Mouse (Mus musculus) heart, adult 2 months (tissue): Measurements from ENCODE around the gene Mark1. TPM values are rescaled to one million over a fixed set of nuclear protein-coding genes. Genes with fewer than 3 reads are reported as not detected.

Experiments
- DNase-seq, 2 experiments: peaks; one replicate each; pipeline ENCODE4 v3.0.0; 2021
- H3K27ac ChIP-seq: fragments of 200-600 bp; 2 replicates; pipeline ENCODE4 v1.8.1; 2022
- H3K27me3 ChIP-seq: fragments of 200-500 bp; 2 replicates; pipeline ENCODE4 v1.6.1; 2012; ENCODE audit warnings: mild to moderate bottlenecking, low read length, inconsistent platforms, mixed read lengths; ENCODE audit not compliant: control insufficient read depth, insufficient read depth
- H3K36me3 ChIP-seq: fragments of 200-500 bp; 2 replicates; pipeline ENCODE4 v1.6.1; 2012; ENCODE audit warnings: low read length, inconsistent platforms; ENCODE audit not compliant: control insufficient read depth, insufficient read depth
- H3K4me1 ChIP-seq: fragments of 200-500 bp; 2 replicates; pipeline ENCODE4 v1.6.1; 2011; ENCODE audit warnings: low read length; ENCODE audit not compliant: control insufficient read depth, insufficient read depth
- H3K4me3 ChIP-seq: fragments of 200-600 bp; 2 replicates; pipeline ENCODE4 v1.8.1; 2022
- H3K79me2 ChIP-seq: fragments of 200-500 bp; replicated peaks from 2 replicates; pipeline ENCODE4 v1.6.1; 2012; ENCODE audit warnings: mild to moderate bottlenecking, inconsistent platforms, low read length, moderate library complexity, mixed read lengths; ENCODE audit not compliant: control insufficient read depth, insufficient read depth
- H3K9ac ChIP-seq: fragments of 200-500 bp; 2 replicates; pipeline ENCODE4 v1.6.1; 2012; ENCODE audit warnings: low read depth, mild to moderate bottlenecking, control low read depth, inconsistent platforms, low read length, mixed read lengths
- CTCF ChIP-seq: fragments of 200-600 bp; IDR thresholded peaks from 2 replicates; pipeline ENCODE4 v1.8.1; 2022; ENCODE audit warnings: antibody characterized with exemption, mild to moderate bottlenecking, moderate library complexity
- EP300 ChIP-seq: fragments of 200-500 bp; IDR thresholded peaks from 2 replicates; pipeline ENCODE4 v1.6.1; 2011; ENCODE audit warnings: low read depth, low read length, control low read depth; ENCODE audit not compliant: insufficient read depth
- POLR2A ChIP-seq: fragments of 200-500 bp; IDR thresholded peaks from 2 replicates; pipeline ENCODE4 v1.6.1; 2011; ENCODE audit warnings: mild to moderate bottlenecking, low read depth, low read length, control low read depth; ENCODE audit not compliant: insufficient read depth
- WGBS: fragments of 180-500 bp; shearing (Covaris S2); methylation state at CpG from one replicate; pipeline ENCODE4 v1.1.7; 2018; 5-methylcytosine and 5-hydroxymethylcytosine counted together
- intact Hi-C: fragments of 180-260 bp; cut with DNase I; formaldehyde crosslinking; loops from one replicate; pipeline ENCODE4 v1.15.1; 2025
- polyA plus RNA-seq: library from polyadenylated mRNA; depleted of rRNA; stranded (reverse); fragments of >200 nt; gene quantifications from 2 replicates; pipeline ENCODE4 v1.2.3, GENCODE M21; 2012
- total RNA-seq, 2 experiments: library from RNA; stranded (reverse); gene quantifications; 2 replicates each; pipeline ENCODE4 v1.2.3; 2021

The Mark1 gene
- total and polyA plus RNA-seq, 3 experiments, result 3.3 to 7.8 (median 6.7) TPM

GRCm38 (mm10) chr1:184860276-184860675, 139.1 kb downstream of the Mark1 start:
- Histone ChIP-seq H3K4me1 (peaks cover 18% of the 10 kb centered on the region), H3K27ac (peak overlapping the region; percentile 49), H3K36me3 (no peaks in the 10 kb centered on the region), H3K4me3 (no peak overlapping the region), H3K27me3 (no peaks in the 10 kb centered on the region), H3K9ac (no peak overlapping the region), H3K79me2 (no peaks in the 10 kb centered on the region)
- intact Hi-C loops, result loop anchor here (10.0 kb wide), 1 partner anchor 575 kb away; no protein-coding TSS in a partner anchor
- 51% methylated on average over 3 of the region's 3 CpGs for WGBS
- DNase-seq, result peak in 1 of 2 experiments; percentile 47
- no peak for TF ChIP-seq EP300

DNA sequence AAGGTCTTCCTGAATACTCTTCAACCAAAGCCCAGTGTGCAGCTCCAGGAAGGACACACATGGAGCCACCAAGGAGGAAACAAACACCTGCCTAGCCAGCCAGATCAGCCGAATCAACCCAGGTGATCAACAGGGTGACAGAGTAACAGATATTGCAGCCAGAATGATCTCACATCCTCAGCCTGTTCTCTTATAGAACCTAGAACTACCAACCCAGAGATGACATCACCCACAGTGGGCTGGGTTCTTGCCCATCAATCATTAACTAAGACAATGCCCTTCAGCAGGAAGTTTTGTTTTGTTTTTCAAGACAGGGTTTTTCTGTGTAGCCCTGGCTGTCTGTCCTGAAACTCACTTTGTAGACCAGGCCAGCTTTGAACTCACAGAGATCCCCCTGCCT, 141.1 kb downstream of the Mark1 start:
- Histone ChIP-seq H3K4me1 (peaks cover 13% of the 10 kb centered on the region), H3K79me2 (no peaks in the 10 kb centered on the region), H3K36me3 (no peaks in the 10 kb centered on the region), H3K27ac (no peak overlapping the region), H3K4me3 (no peak overlapping the region), H3K9ac (no peak overlapping the region), H3K27me3 (no peaks in the 10 kb centered on the region)
- intact Hi-C loops, result no loop called here
- TF ChIP-seq EP300, result no peak
- TF ChIP-seq POLR2A, result no peak
- TF ChIP-seq CTCF, result no peak
- 58% methylated on average over 1 of the region's 1 CpGs for WGBS
- DNase-seq, result no peak

GRCm38 (mm10) chr1:184857216-184857615, 142.2 kb downstream of the Mark1 start:
- no peaks in the 10 kb centered on the region for H3K36me3 ChIP-seq
- TF ChIP-seq EP300 (no peak), POLR2A (no peak)
- H3K9ac ChIP-seq, result no peak overlapping the region
- H3K79me2 ChIP-seq, result no peaks in the 10 kb centered on the region
- WGBS, result 87% methylated on average over 9 of the region's 9 CpGs
- H3K4me3 ChIP-seq, result no peak overlapping the region
- peaks cover 15% of the 10 kb centered on the region for H3K4me1 ChIP-seq
- H3K27me3 ChIP-seq, result no peaks in the 10 kb centered on the region
- intact Hi-C loops, result loop anchor here (2.0 kb wide), 1 partner anchor 14 kb away; no protein-coding TSS in a partner anchor
- H3K27ac ChIP-seq, result no peak overlapping the region
- no peak for DNase-seq

- 26% methylated on average over 3 of the region's 3 CpGs for WGBS
- intact Hi-C loops, result loop anchor here (1.0 to 2.0 kb wide), 3 partner anchors 28 to 339 kb away; no protein-coding TSS in a partner anchor
- no peak overlapping the region for H3K9ac ChIP-seq
- DNase-seq, result peak in 1 of 2 experiments; percentile 36
- H3K79me2 ChIP-seq, result no peaks in the 10 kb centered on the region
- no peaks in the 10 kb centered on the region for H3K36me3 ChIP-seq
- H3K27ac ChIP-seq, result peak overlapping the region; percentile 93
- no peak overlapping the region for H3K4me3 ChIP-seq
- TF ChIP-seq EP300 (no peak), CTCF (no peak), POLR2A (no peak)
- no peaks in the 10 kb centered on the region for H3K27me3 ChIP-seq
- peaks cover 14% of the 10 kb centered on the region for H3K4me1 ChIP-seq
Observed at GRCm38 (mm10) chr1:184853922-184854321, 145.4 kb downstream of the Mark1 start.

DNA sequence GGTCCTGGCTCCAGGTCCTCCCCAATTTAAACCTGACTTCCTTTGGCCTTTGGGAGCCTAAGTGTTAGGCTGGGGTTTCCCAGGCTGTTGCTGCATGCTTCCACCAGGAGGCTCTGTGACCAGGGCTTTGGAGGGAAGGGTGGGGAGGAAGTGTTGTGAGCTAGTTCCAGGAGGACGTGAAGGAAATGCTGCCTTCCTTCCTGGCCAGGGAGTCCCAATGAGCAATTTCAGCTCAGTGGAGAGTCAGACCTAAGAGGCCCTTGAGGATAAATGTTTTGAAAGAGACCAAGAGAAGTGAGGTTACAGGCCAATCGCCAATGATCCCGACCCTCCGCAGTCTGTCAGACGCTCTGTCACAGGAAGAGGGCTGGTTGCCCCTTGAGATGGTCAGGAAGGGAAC, 146.0 kb downstream of the Mark1 start:
- peak overlapping the region; percentile 93 for H3K27ac ChIP-seq
- no peaks in the 10 kb centered on the region for H3K27me3 ChIP-seq
- DNase-seq, result peak; percentile 83 to 85
- no peaks in the 10 kb centered on the region for H3K36me3 ChIP-seq
- 5% methylated on average over 5 of the region's 5 CpGs for WGBS
- intact Hi-C loops, result loop anchor here (1.0 to 2.0 kb wide), 3 partner anchors 29 to 340 kb away; no protein-coding TSS in a partner anchor
- TF ChIP-seq EP300 (peak; percentile 98), CTCF (peak; percentile 98), POLR2A (peak; percentile 54; the same call in 1 of the 2 replicates)
- H3K4me1 ChIP-seq, result peaks cover 14% of the 10 kb centered on the region
- H3K79me2 ChIP-seq, result no peaks in the 10 kb centered on the region
- H3K4me3 ChIP-seq, result peak overlapping the region; percentile 39
- peak overlapping the region; percentile 20; the same call in 1 of the 2 replicates for H3K9ac ChIP-seq

- Histone ChIP-seq H3K79me2 (no peaks in the 10 kb centered on the region), H3K9ac (peak overlapping the region; percentile 24; the same call in 1 of the 2 replicates), H3K4me1 (peaks cover 14% of the 10 kb centered on the region), H3K36me3 (no peaks in the 10 kb centered on the region), H3K27ac (peak overlapping the region; percentile 89), H3K4me3 (peak overlapping the region; percentile 34), H3K27me3 (no peaks in the 10 kb centered on the region)
- 11% methylated on average over 31 of the region's 31 CpGs for WGBS
- DNase-seq, result peak; percentile 75 to 88
- TF ChIP-seq EP300, result peak; percentile 88; the same call in 1 of the 2 replicates
- TF ChIP-seq CTCF, result peak; percentile 88
- TF ChIP-seq POLR2A, result 0 out of 2 replicates have a peak, but pooled peaks have one; percentile 2
- intact Hi-C loops, result loop anchor here (2.0 kb wide), 1 partner anchor 27 kb away; no protein-coding TSS in a partner anchor
Observed at GRCm38 (mm10) chr1:184851741-184852618, 147.4 kb downstream of the Mark1 start.
